Mouse (Mus musculus) erythroblast, embryonic 14.5 days (primary cell): ENCODE measurements at regions not wholly inside any gene's neighbourhood (a gene's known extent, or its start where the extent isn't known, plus 50 kb on each side); places are given as distances from the start of the nearest gene placed in this dataset.

Source experiments
- GATA1 ChIP-seq: IDR thresholded peaks from 2 replicates; pipeline ENCODE4 v1.6.1; 2012; ENCODE audit warnings: low read length, inconsistent platforms, mixed read lengths
- TAL1 ChIP-seq: IDR thresholded peaks from 3 replicates; pipeline ENCODE4 v1.6.1; 2012; ENCODE audit warnings: low read length, inconsistent platforms, mixed read lengths

DNA sequence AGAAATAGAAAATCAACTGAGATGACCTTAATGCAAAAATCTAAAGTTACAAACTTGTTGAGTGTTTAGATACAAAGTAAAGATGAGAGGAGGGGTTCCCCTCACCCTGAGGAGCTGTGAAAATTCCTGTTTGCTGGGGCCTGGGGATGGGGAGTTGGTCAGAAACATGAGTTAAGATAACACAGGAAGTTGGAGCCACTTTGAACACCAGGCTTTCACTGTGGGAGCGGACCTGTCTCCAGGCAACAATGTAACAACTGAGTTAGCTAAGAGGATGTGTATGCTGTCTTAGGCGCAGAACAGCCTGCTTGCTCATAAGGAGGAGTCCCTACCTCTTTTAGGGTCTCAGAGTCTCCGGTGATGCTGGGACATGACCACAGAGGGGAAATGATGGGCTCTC lies 188.7 kb upstream of the A430005L14Rik start:
- TF ChIP-seq TAL1 (no peak), GATA1 (no peak)
